Mouse (Mus musculus) CD4-positive, CD25-positive, alpha-beta regulatory T cell, adult 2 months (primary cell): ENCODE results near the gene Pdzd9.
"Not testable (repeated sequence)": the region's sequence is repeated elsewhere in the genome, so short reads cannot be mapped to it uniquely, and the experiment has no call there.

Source experiments
- DNase-seq: peaks from one replicate; pipeline ENCODE4 v3.0.0-alpha.2; 2012; ENCODE audit warnings: low read depth, low spot score

Pdzd9 gene

DNA sequence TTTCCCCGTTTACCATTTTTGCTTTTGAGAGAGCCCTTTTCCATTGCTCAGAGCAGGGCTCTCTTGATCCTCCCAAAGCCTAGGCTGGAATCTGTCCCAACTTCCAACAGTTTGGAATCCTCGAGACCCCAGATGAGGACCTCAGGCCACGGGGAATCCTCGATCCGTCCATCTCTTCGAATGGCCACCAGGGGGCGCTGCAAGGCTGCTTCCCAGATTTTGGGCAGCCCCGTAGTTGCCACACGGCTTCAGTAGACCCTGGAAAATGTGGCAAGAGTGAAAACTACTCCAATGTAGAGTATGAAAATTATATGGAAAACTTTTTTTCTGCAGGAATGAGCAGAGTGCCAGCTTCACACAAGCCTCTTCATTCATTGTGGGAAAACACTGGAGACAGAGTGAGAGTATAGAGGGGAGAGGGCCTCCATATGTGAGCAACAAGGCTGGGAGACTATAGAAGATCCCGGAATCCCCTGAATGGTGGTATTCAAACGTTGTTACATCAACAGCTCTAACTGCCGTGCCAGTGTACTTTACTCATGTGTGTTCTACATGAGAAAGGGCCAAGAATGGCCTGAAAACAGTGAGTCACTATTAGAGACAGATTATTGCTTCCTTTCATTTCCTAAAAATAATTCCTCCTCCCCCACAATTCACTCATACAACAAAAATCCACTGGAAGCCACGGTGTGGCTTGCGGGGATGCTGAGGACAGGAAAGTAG, at the start of gene Pdzd9:
Gene Pdzd9 (minus strand): TSS at position 191 of the 723 bp plus-strand sequence.
- peak; percentile 80 for DNase-seq

DNA sequence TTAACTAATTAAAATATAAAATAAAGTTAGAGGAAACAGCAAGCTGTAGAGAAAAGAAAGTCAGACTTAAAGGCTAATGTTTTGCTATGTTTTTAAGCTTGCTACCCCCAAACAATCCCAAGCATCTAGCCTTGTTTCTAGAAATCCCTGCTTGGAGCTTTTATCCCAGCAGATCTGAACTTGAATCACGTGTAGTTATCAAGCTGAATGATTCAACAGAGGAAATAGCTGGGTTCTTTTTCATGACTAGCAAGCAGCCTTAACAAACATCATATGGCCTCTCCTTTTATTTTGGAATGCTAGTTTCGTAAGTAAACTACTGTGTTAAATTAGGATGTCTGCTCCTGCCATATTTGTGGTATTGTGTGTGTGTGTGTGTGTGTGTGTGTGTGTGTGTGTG, 47.1 kb upstream of the Pdzd9 start:
- no peak for DNase-seq

DNA sequence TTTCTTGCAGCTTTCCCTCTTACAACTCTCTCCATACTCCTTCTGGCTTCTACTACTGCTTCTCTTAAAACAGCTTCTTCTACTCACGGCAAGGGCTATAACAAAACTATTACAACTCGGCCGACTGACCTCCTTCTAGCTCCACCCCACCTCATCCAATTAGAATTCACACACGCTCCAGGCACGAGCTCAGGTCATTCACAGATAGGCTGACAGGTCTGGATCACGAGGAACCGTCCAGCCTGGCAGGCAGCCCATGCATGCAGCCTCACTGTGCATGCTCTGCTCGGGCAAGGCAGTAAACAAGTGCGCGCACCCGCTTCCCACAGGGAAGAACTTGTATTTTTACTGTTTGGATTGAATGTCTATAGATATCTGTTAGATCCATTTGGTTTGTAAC, 43.8 kb upstream of the Pdzd9 start:
- not testable (repeated sequence) for DNase-seq

DNA sequence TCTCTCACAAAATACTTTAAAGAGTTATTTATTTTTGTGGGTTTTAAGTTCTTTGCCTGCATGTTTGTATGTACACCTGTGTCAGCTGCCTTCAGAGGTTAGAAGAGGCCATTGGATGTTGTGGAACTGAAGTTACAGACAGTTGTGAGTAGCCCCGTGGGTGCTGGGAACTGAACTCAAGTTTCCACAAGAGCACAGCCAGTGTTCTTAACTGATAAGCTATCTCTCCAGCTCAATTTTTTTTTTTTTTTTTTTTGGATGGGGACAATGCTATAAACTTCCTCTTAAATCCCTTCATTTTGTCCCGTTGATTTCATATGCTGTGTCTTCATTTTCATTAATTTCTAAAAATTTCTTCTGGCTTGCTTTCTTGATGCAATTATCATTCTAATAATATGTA, 43.1 kb upstream of the Pdzd9 start:
- DNase-seq = no peak

DNA sequence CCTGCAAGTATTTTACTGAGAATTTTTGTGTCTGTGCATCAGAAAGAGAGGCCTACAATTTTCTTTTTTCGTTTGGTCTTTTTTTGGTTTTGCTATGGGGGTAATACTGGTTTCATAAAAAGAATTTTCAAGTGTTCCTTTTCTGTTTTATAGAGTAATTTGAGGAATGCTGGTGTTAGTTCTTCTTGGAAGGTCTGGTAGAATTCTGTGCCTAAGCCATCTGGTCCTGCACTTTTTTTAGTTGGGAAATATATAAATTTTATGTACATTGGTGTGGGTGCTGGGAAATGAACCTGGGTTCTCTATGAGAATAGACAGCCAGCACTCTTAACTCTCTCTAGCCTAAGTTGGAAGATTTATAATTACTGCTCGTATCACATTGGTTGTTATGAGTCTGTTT, 41.9 kb upstream of the Pdzd9 start:
- no peak for DNase-seq

DNA sequence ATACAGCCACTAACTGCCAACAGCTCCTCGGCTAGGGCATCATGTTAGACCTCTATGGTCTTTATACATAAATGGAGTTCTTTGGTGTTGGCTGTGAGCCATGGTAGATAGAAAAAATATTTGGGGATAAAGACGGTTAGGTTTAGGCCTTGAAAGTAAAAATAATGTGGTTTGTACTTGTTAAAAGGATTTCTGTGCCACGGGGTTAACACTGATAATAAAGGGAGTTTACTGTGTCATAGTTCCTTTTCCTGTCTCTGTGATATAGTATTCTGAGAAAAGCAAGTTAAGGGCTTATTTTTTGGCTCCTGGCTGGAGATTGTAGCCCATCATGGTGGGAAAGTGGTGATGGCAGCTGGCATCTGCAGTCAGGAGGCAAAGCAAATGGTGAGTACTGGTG, 33.7 kb upstream of the Pdzd9 start:
- DNase-seq = no peak

DNA sequence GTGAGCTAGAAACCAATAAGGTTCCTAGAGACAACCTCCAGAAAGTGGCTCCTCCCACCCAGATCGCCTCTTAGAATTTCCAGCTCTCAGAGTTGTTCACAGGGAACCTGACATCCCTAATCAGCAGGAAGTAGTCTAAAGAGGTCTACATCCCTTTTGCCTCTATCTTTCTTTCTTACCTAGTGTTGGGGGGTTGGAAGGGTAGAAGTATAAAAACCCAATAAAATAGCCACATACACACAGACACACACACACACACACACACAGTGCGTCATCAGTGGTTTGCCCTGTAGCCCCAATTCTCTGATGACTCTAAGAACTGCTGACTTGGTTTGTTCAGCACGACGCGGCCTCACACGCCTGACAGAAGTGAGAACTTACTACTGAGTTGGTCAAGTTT, 29.4 kb upstream of the Pdzd9 start:
- DNase-seq = peak; percentile 46

DNA sequence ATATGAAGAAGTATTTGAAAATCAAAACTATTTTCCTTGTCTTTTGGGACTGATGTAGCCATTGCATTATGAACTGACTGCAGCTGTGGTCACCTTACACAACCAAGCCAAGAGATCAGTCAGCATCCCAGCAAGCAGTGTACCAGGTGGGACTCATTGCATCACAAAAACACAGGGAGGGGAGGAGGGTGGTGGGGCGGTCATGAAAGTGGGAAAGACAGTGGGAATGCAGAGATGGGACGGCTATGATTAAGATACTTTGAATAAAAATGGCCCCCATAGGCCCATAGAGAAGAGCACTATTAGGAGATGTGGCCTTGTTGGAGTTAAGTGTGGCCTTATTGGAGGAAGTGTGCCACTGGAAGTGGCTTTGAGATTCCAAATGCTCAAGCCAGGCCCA, 26.2 kb upstream of the Pdzd9 start:
- DNase-seq = no peak

DNA sequence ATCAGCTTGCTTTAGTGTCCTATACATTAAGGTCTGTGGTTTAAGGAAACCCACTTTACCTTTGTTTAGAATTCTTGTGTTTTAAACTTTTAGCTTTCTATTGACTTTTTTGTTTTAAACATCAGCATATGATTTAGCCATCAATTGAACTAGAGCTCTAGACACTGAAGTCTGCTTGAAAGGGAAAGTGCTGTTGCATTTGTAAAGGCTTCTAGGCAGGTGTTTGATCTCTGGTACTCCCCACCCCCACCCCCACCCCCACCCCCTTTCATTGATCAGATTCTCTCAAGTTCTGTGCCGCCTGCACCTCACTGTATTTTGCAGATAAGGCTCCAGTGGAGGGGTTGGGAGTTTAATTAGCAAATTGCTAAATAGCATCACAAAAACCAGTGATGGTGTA, 25.5 kb upstream of the Pdzd9 start:
- no peak for DNase-seq

DNA sequence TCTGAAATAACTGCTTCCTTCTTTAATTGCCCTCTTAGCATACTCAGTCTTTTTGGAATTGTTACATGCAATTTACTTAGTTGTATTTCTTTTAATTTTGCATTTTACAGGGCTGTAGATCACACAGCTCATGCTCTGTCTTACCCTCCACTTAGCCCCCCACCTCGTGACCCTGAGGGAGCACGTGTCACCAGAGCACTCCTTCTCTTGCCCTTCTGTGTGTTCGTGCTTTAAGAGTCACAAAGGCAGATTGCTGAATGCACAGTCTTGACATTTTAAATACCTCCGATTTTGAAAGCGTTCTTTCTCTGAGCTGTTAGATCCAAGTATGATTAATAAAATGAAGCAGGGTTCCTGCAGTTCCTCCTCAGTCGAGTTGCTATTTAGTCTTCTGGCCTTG, 25.1 kb upstream of the Pdzd9 start:
- no peak for DNase-seq

DNA sequence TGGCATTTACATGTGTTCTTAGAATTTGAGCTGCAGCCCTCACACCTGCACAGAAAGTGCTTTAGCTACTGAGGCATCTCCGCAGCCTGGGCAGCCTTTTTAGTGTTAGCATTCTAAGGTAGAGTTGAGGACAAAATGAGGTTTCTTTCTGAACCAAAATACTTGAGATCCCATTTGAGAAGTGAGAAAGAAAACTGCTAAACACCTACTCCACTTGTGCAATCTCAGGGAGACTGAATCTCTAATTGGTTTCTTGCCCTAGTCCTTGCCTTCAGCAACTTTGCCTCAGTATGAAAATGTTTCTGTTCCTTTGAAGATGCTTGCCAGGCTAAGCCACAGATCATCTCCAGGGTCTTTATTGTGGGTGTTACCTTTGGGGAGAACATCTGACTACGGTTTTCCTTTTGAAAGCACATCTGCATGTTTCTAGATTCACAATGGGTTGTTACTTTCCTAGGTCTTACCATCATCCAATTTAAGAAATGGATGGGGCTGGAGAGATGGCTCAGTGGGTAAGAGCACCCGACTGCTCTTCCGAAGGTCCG, 23.8 kb upstream of the Pdzd9 start:
- DNase-seq = no peak

DNA sequence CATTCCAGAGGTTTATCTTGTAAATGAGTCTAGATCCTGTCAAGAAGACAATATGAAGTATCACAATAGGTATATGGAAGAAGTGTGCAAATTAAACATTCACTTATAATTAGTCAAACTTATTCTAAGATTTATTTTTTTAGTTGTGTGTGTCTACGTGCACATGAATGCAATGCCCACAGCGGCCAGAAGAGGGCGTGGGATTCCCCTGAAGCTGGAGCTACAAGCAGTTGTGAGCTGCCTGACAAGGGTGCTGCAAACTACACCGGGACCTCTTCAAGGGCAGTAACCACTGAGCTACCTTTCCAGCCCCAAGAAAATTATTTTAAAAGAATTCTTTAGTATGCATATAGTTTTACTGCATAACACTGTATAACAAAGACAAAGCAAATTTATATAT, 20.5 kb upstream of the Pdzd9 start:
- DNase-seq = peak; percentile 59

DNA sequence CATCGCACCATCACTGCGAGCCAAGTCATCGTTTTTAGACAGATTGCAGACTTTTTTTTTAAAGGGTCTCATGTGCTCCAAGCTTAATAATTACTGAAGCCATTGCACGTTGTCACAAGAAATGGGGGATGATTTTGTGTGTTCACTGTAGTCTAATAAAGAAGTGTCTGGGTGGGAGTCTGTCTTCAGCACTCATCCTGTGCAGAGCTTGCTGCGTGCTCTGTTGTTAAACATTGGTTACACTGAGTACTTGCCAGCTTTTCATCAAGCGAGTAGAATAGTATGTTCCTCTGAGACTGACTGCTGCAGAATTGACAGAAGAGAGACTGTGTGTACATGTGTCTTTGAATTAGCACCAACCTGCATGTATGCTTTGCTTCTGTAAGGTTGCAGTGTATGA, 15.1 kb upstream of the Pdzd9 start:
- DNase-seq = no peak

DNA sequence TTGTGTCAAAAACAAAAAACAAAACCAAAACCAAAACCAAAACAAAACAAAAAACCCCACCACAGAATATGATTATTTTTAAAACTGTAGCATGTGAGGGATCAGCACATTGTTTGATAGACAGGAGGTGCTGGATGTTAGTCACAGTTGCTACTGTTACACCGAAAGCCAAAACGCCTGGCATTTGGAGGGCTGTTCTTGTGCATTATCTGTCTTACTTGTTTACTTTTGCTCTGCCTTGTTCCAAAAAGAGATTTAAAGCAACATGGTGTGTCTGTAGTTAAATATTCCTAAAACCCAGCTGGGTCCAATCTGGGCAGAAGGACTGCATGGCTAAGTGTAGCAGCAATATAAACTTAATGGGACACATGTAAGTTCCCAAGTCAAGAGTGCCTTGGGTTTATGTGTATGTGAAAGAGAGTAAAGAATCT, 14.6 kb upstream of the Pdzd9 start:
- no peak for DNase-seq

DNA sequence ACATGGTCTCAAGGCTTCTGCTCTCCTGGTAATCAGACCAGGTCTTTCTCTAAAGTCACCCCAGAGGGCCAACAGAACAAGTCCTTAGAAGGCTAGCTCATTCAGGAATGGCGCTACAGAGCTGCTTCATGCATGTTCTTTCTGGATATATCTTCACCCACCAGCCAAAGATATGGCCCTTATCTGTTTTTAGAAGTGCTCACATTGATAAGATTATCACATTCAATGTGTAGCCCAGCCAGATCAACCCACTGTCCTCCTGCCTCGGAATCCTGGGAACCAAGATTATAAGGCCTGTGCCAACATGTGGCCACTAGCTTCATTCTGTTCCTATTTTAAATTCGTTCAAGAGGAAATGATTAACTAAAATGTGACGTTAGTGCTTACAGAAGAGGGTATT, 11.9 kb upstream of the Pdzd9 start:
- no peak for DNase-seq

DNA sequence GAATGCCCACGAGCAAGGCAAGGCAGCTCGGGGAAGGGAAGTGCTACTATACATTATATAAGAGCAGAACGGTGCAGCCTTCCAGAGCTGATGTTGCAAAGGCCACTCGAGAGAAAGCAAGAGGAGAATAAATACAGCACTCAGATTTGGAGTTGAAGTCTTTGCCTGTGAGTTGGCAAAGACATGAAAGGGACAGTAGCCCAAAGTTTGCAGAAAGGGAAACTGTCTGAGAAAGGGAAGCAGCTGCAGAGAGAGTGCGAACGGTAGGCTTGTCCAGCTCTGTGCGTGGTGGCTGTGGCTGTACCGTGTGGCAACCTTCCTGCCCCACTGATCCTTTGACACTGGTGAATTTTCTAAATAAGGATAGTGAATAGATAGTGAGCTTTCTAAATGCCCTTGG, 8.9 kb upstream of the Pdzd9 start:
- no peak for DNase-seq

DNA sequence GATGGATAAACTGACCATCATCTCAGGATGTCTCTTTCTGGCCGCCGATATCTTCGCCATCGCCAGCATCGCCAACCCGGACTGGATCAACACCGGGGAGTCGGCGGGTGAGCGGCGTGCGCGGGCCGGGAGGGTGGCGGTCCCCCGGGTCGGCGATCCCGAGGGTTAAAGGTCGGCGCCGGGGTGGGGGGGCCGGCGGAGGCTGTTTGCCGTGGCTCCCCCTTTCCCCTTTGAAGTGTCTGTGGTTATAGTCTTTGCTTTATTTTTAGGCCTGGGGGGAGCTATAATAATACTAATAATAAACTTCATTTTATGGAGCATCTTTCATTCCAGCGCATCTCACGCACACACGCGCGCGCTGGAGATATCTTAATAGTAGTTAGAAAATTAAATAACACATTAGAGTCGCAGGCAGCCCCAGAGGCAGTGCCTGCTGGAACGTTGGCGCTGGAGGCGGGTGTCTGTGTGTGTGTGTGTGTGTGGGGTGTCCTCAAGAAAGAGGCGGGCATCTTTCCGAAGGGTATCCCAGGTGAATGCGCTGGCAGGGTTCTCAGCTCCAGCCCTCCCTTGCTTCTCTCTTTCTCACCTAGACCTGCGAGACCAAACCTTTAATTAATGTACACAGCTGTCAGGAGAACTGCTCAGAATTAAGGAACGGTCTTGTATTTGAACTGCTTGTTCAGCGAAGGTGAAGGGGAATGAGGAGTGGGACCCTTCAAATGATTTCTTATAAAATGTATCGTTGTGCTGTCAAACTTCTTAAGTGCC, 7.8 kb upstream of the Pdzd9 start:
- DNase-seq = peak; percentile 45

DNA sequence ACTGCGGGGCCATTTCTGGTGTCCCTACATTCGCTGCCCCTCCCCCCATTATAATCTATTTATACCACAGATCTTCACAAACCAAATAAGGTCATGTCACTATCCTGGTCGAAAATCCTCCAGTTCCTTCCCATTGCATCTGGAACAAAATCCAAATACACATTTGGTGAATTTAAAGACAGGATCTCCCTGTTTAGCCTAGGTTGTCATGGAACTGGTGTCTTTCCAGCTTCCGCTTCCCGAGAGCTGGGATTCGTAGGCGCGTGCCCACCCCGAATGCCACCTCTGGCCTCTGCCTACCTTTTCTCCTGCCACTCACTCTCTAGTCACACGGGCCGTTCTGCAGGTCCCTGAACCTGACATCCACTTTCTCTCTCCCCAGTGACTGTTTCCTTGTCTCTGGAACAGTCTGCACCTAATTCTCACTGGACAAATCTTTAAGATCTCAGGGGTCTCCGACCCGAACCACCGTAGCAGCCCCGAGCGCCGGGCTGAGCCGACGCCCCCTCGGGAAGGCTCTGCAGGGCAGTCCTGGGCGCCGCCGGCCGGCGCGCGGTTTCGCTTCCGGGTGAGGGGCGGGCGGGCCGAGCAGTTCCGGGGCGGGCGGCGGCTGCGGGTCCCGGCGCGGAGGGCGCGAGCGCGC, 7.0 kb upstream of the Pdzd9 start, which contains the start of gene Mosmo:
Gene Mosmo (plus strand): TSS at position 618 of the 643 bp plus-strand sequence.
- peak; percentile 82 for DNase-seq

DNA sequence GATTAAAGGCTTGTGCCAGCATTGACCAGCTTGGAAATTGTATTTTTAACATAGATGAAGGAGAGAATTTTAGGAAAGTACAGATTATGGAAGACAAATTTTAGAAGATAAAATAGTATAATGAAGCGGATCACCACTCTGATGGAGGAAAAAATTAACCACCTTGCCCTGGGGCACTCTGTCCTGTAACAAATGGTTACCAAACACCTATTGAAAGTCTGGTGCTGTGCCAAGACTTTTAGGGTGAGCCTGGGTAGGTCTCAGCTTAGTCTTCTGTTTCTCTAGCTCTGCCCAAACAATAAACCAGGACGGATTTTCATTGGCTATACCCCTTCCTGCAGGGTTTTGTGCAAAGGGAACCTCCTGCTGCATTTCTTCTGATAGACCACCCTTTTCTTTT, 1.1 kb upstream of the Pdzd9 start:
- DNase-seq = no peak

DNA sequence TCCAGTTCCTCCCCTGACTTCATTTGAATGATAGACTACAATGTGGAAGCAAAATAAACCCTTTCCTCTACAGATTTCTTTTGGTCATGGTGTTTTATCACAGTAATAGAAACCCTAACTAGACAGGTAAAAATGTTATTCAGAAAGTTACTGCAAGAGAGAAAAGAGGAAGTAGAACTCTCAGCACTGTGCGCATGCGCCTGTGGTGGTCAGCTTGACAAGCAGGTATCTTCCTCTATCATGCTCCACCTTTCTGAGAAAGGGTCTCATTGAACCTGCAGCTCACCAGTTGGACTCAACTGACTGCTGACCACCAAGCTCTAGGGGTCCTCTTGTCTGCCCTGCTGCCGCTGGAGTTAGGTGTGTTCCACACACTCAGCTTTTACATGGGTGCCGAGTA, 8.1 kb downstream of the Pdzd9 start:
- DNase-seq = no peak

DNA sequence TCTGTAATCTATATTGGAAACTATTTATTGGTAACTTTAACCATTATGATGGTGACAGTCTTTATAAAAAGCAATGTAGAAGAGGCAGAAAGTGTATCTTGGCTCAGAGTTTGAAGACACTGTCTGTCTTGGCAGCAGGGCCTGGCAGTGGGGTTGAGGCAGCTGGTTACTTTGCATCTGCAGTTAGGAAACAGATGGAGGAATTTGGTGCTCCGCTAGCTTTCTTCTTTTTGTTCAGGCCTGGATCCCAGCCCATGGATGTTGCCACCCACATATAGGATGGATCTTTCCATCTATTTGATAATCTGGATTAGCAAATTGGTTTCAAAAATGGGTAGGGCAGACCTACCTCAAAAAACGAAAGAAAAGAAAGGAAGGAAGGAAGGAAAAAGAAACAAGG, 22.3 kb downstream of the Pdzd9 start:
- DNase-seq = no peak

DNA sequence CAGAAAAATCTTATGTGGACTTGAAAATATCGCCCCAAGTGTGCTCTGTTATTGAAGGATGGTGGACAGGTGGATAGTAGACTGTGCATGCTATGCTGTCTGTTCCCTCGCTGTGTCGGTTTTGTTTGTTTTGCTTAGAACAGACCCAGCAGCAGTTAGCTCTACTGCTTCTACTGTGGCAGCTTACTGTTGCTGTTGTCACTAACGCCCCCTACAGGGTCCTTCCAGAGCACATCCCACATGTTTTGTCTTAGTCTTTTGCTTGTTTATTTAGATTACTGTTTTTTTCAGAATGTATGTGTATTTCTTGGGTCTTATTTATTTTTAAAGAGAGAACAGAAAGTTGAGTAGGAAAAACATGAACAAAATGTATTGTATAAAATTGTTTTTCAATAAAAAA, 26.9 kb downstream of the Pdzd9 start:
- peak; percentile 37 for DNase-seq
